Mouse (Mus musculus) MEL-GATA-1-ER (cell line): Measurements from ENCODE around the gene Gm815.

Source experiments
- DNase-seq: peaks from one replicate; pipeline ENCODE4 v3.0.0-alpha.2; 2012; ENCODE audit warnings: low read depth; ENCODE audit errors: extremely low read depth

Gm815 gene

GRCm38 (mm10) chr19:26885616-26886015, at the start of gene Gm815:
Gene Gm815 (plus strand): TSS chr19:26885881.
- DNase-seq = no peak

- no peak for DNase-seq
Measured at GRCm38 (mm10) chr19:26837626-26838025, 48.1 kb upstream of the Gm815 start.

GRCm38 (mm10) chr19:26843896-26844295, 41.8 kb upstream of the Gm815 start:
- DNase-seq = no peak

GRCm38 (mm10) chr19:26844813-26845212, 40.9 kb upstream of the Gm815 start:
- DNase-seq = no peak

- peak; percentile 91 for DNase-seq
Measured at GRCm38 (mm10) chr19:26845276-26846016, 40.2 kb upstream of the Gm815 start.

- DNase-seq = no peak
Measured at GRCm38 (mm10) chr19:26846017-26846285, 39.7 kb upstream of the Gm815 start.

GRCm38 (mm10) chr19:26851017-26851782, 34.5 kb upstream of the Gm815 start:
- DNase-seq = peak; percentile 47

GRCm38 (mm10) chr19:26852325-26852900, 33.3 kb upstream of the Gm815 start:
- no peak for DNase-seq

GRCm38 (mm10) chr19:26853701-26854282, 31.9 kb upstream of the Gm815 start:
- DNase-seq = peak; percentile 89

GRCm38 (mm10) chr19:26854661-26855060, 31.0 kb upstream of the Gm815 start:
- no peak for DNase-seq

- DNase-seq = no peak
Measured at GRCm38 (mm10) chr19:26855152-26855551, 30.5 kb upstream of the Gm815 start.

- no peak for DNase-seq
Measured at GRCm38 (mm10) chr19:26858427-26859194, 27.1 kb upstream of the Gm815 start.

- DNase-seq = no peak
Measured at GRCm38 (mm10) chr19:26859195-26859570, 26.5 kb upstream of the Gm815 start.

GRCm38 (mm10) chr19:26863662-26864061, 22.0 kb upstream of the Gm815 start:
- DNase-seq = no peak

GRCm38 (mm10) chr19:26864975-26865690, 20.5 kb upstream of the Gm815 start:
- no peak for DNase-seq

GRCm38 (mm10) chr19:26865736-26866135, 19.9 kb upstream of the Gm815 start:
- no peak for DNase-seq

GRCm38 (mm10) chr19:26869591-26869990, 16.1 kb upstream of the Gm815 start:
- no peak for DNase-seq

GRCm38 (mm10) chr19:26870280-26870679, 15.4 kb upstream of the Gm815 start:
- no peak for DNase-seq

GRCm38 (mm10) chr19:26871096-26871495, 14.6 kb upstream of the Gm815 start:
- no peak for DNase-seq

GRCm38 (mm10) chr19:26872886-26873285, 12.8 kb upstream of the Gm815 start:
- no peak for DNase-seq

GRCm38 (mm10) chr19:26875601-26876000, 10.1 kb upstream of the Gm815 start:
- no peak for DNase-seq
